Mouse (Mus musculus): ENCODE results near the gene Suv39h2. TPM values are rescaled to one million over a fixed set of nuclear protein-coding genes. Genes with fewer than 3 reads are reported as not detected.

Gene Suv39h2
- polyA plus RNA-seq, 1 experiment from 2014 or later, result 40.3 TPM

DNA sequence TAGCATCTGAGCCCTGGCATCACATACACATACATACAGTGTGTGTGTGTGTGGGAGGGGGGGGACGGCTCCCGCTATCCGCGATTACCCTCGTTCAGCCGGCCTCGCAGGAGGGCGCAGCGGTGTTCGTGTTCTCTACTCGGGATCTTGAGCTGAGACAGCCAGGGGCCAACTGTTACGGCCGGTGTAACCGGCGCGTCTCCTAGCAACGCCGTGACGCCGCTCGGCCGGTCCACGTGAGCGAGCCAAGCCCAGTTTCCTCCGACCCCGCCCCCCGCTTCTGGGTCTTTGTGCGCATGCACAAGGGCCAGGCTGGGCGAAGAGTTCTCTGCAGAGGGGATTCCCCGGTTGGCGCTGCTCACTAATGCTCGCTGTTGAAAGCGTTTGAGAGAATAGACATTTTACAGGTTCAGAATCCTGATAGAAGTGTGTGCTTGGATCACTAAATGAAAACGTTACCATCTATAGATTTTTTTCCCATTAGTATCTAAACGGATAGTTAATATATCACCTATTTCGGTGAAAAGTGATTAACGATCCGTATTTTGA lies 55.9 kb downstream of the Suv39h2 start:
- Histone ChIP-seq H3K9ac (peak overlapping the region; percentile 30), H3K4me1 (peaks cover 12% of the 10 kb centered on the region), H3K27ac (no peak overlapping the region)

DNA sequence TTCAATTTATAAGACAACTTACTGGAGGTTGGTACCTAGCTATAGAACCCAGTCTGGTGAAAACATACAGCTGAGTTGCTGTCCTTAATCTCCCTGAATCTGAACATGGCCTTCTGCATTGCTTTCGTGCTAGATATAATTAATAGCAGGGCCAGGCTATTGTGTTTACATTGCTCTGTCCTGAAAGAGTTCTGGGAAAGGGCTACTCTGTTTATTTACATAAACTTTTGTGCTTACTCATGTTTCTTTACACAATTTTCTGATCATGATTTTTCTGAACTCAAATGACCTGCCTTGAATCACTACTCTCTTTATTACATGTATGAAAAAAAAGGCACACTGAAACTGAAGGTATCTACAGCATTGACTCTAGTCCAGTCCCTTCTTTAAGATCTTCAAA lies 59.2 kb downstream of the Suv39h2 start:
- Histone ChIP-seq H3K27me3 (peaks cover 19% of the 10 kb centered on the region), H3K9ac (no peak overlapping the region), H3K36me3 (replicated peaks) (no peaks in the 10 kb centered on the region), H3K27ac (no peak overlapping the region), H3K9me3 (no peaks in the 10 kb centered on the region), H3K4me3 (replicated peaks) (no peak overlapping the region), H3K4me2 (no peak overlapping the region), H3K4me1 (peaks cover 11% of the 10 kb centered on the region)
- no peak for ATAC-seq (ENCODE audit: low FRiP score)
- 64% methylated on average over 1 of the region's 1 CpGs for WGBS

More for the DNA sequence above, 55.9 kb downstream of the Suv39h2 start:
- peak overlapping the region; percentile 48 for H3K4me3 ChIP-seq (replicated peaks)
- H3K27me3 ChIP-seq, result peaks cover 19% of the 10 kb centered on the region
- ATAC-seq (ENCODE audit: low FRiP score), result peak; percentile 95
- peak overlapping the region; percentile 66 for H3K4me2 ChIP-seq
- H3K9me3 ChIP-seq, result no peaks in the 10 kb centered on the region
- no peaks in the 10 kb centered on the region for H3K36me3 ChIP-seq (replicated peaks)
- WGBS, result 2% methylated on average over 38 of the region's 38 CpGs

DNA sequence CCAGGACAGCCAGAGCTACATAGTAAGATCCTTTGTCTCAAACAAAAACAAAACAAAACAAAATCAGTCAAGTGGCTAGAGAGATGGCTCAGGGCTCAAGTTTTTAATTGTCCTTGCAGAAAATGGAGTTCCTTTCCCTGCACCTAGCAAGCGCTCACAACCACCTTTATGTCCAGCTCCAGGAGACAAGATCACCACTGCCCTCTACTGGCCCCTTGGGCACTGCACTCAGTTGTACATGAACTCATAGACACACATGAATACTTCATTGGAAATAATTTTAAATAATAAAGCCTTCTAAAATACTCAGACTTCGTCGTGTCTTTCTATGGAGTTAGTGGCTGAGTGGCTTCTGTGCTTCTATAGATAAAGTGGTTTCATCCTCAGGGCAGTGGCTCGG lies 60.6 kb downstream of the Suv39h2 start:
- Histone ChIP-seq H3K36me3 (replicated peaks) (no peaks in the 10 kb centered on the region), H3K9ac (no peak overlapping the region), H3K27ac (no peak overlapping the region), H3K4me3 (replicated peaks) (no peak overlapping the region), H3K9me3 (no peaks in the 10 kb centered on the region), H3K27me3 (peaks cover 19% of the 10 kb centered on the region), H3K4me1 (no peaks in the 10 kb centered on the region), H3K4me2 (no peak overlapping the region)
- WGBS, result 30% methylated on average over 4 of the region's 4 CpGs
- ATAC-seq (ENCODE audit: low FRiP score), result no peak

DNA sequence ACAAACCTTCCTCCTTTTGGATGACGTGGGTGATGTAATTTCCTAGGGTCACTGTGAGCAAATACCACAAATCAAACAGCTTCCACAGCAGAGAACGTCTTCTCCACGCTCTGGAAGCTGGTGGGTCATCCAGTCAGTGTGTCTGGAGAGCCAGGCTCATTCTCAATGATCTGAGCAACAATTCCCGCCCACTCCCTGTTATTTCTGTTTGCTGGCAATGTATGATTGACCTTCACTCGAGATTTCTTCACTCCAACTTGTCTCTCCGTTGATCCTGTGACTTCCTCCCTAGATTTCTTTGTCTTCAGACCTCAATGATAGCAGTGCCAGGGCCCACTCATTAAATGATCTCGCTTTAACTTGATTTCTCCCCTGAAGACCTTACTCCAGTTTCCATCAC lies 67.1 kb downstream of the Suv39h2 start:
- Histone ChIP-seq H3K9ac (no peak overlapping the region), H3K27me3 (no peaks in the 10 kb centered on the region), H3K9me3 (no peaks in the 10 kb centered on the region), H3K4me2 (no peak overlapping the region), H3K36me3 (replicated peaks) (no peaks in the 10 kb centered on the region), H3K27ac (no peak overlapping the region), H3K4me3 (replicated peaks) (no peak overlapping the region), H3K4me1 (no peaks in the 10 kb centered on the region)
- no peak for ATAC-seq (ENCODE audit: low FRiP score)
- 87% methylated on average over 7 of the region's 7 CpGs for WGBS

DNA sequence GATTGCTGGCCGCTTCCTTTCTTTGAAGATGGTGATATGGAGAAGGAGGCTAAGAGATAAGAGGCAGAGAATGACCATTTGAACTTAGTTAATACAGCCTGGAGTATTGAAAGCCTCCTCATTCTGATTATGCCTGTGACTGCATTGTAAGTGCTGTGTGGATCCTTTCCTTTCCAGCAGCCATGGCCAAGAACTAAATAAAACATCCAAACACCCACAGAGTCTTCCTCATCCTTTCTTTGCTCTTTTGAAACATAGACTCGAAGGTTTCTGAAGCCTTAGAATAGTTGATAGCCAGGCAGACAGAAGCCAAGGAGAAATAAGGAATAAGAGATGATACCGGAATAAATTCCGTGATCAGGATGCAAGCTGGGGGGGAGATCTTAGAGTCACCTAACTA lies 68.8 kb downstream of the Suv39h2 start:
- Histone ChIP-seq H3K27me3 (no peaks in the 10 kb centered on the region), H3K9ac (no peak overlapping the region), H3K4me2 (no peak overlapping the region), H3K27ac (no peak overlapping the region), H3K4me1 (no peaks in the 10 kb centered on the region), H3K9me3 (no peaks in the 10 kb centered on the region), H3K36me3 (replicated peaks) (no peaks in the 10 kb centered on the region), H3K4me3 (replicated peaks) (no peak overlapping the region)
- ATAC-seq (ENCODE audit: low FRiP score), result no peak
- WGBS, result 84% methylated on average over 4 of the region's 4 CpGs

Other genes with a start within 250 kb of the Suv39h2 start
- 64.2 and 66.9 TPM in 2 replicates for gene Nmt2, start 190.8 kb downstream of the Suv39h2 start, polyA plus RNA-seq (2016; fragmentation: Nextera tagmentation; extraction: Ambion mirVana)
- 16.8 and 17.6 TPM in 2 replicates for gene Rpp38, start 142.4 kb downstream of the Suv39h2 start, polyA plus RNA-seq (2016; fragmentation: Nextera tagmentation; extraction: Ambion mirVana)
- 0.69 and 1.2 TPM in 2 replicates for gene Acbd7, start 138.9 kb downstream of the Suv39h2 start, polyA plus RNA-seq (2016; fragmentation: Nextera tagmentation; extraction: Ambion mirVana)
- not detected in 2 replicates for gene Olah, start 77.8 kb downstream of the Suv39h2 start, polyA plus RNA-seq (2016; fragmentation: Nextera tagmentation; extraction: Ambion mirVana)
- 2.1 and 3.2 TPM in 2 replicates for gene Meig1, start 52.4 kb downstream of the Suv39h2 start, polyA plus RNA-seq (2016; fragmentation: Nextera tagmentation; extraction: Ambion mirVana)
- gene Dclre1c, start 50.9 kb downstream of the Suv39h2 start, polyA plus RNA-seq (2016; fragmentation: Nextera tagmentation; extraction: Ambion mirVana), result 7.7 and 8.7 TPM in 2 replicates
- 11.1 and 11.4 TPM in 2 replicates for gene Gm45902, start 37.8 kb upstream of the Suv39h2 start, polyA plus RNA-seq (2016; fragmentation: Nextera tagmentation; extraction: Ambion mirVana)
- gene Hspa14, start 37.8 kb upstream of the Suv39h2 start, polyA plus RNA-seq (2016; fragmentation: Nextera tagmentation; extraction: Ambion mirVana), result 104 and 107 TPM in 2 replicates
- gene Cdnf, start 38.0 kb upstream of the Suv39h2 start, polyA plus RNA-seq (2016; fragmentation: Nextera tagmentation; extraction: Ambion mirVana), result 0.08 TPM in 2 replicates
- 44.2 and 49.3 TPM in 2 replicates for gene Fam107b, start 95.5 kb upstream of the Suv39h2 start, polyA plus RNA-seq (2016; fragmentation: Nextera tagmentation; extraction: Ambion mirVana)